ENCODE assay signal across 34 mouse cellular contexts in the genomic region with DNA sequence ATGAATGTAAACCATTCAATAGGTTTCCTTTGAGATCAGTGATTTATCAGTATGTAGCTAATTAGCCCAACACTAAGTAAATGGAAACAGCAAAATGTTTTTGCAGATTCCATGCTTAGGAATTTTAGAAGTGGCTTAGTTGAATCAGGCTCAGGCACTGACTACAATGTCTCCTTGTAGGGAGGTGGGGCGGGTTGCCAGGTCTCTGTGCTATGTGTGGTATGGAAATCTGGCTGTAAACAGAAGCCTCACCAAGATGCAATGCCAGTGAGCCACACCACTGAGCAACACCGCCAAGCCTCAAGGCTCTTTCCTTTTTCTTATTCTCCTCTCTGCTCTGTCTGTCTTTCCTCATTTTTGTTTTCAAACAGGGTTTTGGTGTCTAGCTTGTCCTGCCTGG. TPM values are rescaled to one million over a fixed set of nuclear protein-coding genes. Genes with fewer than 3 reads are reported as not detected.
DNase-seq lines count a peak whose midpoint lies in the region; ATAC-seq and TF ChIP-seq lines count a peak whose summit lies in the region.
"Had no signal": no experiment of that assay in that cellular context is flagged by ENCODE, and none has a peak within 500 bp of the region (broad histone marks: within the 10 kb centered on the region; RNA-seq: fewer than 3 reads in every experiment).

No protein-coding gene starts in this region.

- no peaks in the 10 kb centered on the region for H3K9me3 ChIP-seq in heart, embryonic 16.5 days (replicated peaks; ENCODE audit: control insufficient read depth, low read length)
- no peaks in the 10 kb centered on the region for H3K9me3 ChIP-seq in hindbrain, embryonic 13.5 days
- H3K9me3 ChIP-seq: embryonic facial prominence, embryonic 10.5 days; embryonic facial prominence, embryonic 15.5 days; forebrain, embryonic 13.5 days; heart, embryonic 13.5 days; intestine, embryonic 15.5 days; limb, embryonic 10.5 days; limb, embryonic 15.5 days; lung, embryonic 15.5 days; midbrain, embryonic 10.5 days; midbrain, embryonic 15.5 days; neural tube, embryonic 15.5 days had no signal

- no peak for ATAC-seq in heart, embryonic 16.5 days (replicated peaks; ENCODE audit: extremely low read depth, insufficient read depth, low FRiP score)
- no peak for ATAC-seq in hindbrain, embryonic 13.5 days (ENCODE audit: low FRiP score)
- ATAC-seq: activated CD4-positive, CD25-positive, alpha-beta regulatory T cell, adult 4 months; CD4-positive, CD25-positive, alpha-beta regulatory T cell, adult 4 months; forebrain, embryonic 13.5 days; hindbrain, postnatal 0 days; intestine, embryonic 15.5 days; midbrain, embryonic 15.5 days had no signal

- H3K36me3 ChIP-seq in heart, embryonic 16.5 days (ENCODE audit: control insufficient read depth, insufficient read depth): no peaks in the 10 kb centered on the region
- H3K36me3 ChIP-seq in hindbrain, embryonic 13.5 days: peaks cover 5% of the 10 kb centered on the region
- H3K36me3 ChIP-seq: embryonic facial prominence, embryonic 15.5 days; intestine, embryonic 15.5 days; limb, embryonic 15.5 days; lung, embryonic 15.5 days; midbrain, embryonic 15.5 days; neural tube, embryonic 15.5 days had no signal

- no peak for TF ChIP-seq POLR2A in brain, embryonic 14.5 days (IDR thresholded peaks at IDR 0.05; ENCODE audit: borderline replicate concordance, extremely low read depth, insufficient read depth, insufficient read length, poor library complexity, severe bottlenecking)

- H3K4me3 ChIP-seq in heart, embryonic 16.5 days (ENCODE audit: low read length): no peak overlapping the region
- no peak overlapping the region for H3K4me3 ChIP-seq in hindbrain, embryonic 13.5 days
- H3K4me3 ChIP-seq: embryonic facial prominence, embryonic 10.5 days; embryonic facial prominence, embryonic 15.5 days; forebrain, embryonic 13.5 days; heart, embryonic 13.5 days; intestine, embryonic 15.5 days; limb, embryonic 10.5 days; limb, embryonic 15.5 days; lung, embryonic 15.5 days; midbrain, embryonic 10.5 days; midbrain, embryonic 15.5 days; neural tube, embryonic 15.5 days had no signal

- no peak for TF ChIP-seq CTCF in brain, embryonic 14.5 days (IDR thresholded peaks at IDR 0.05; ENCODE audit: borderline replicate concordance, extremely low read depth, insufficient read depth, insufficient read length)

- H3K4me2 ChIP-seq in heart, embryonic 16.5 days (ENCODE audit: low read depth, low read length): no peak overlapping the region
- H3K4me2 ChIP-seq in hindbrain, embryonic 13.5 days: no peak overlapping the region
- H3K4me2 ChIP-seq: embryonic facial prominence, embryonic 15.5 days; forebrain, embryonic 13.5 days; heart, embryonic 13.5 days; intestine, embryonic 15.5 days; limb, embryonic 15.5 days; lung, embryonic 15.5 days; midbrain, embryonic 15.5 days; neural tube, embryonic 15.5 days had no signal

- H3K27ac ChIP-seq in heart, embryonic 16.5 days (ENCODE audit: low read length): peak overlapping the region; percentile 29; the same call in 1 of the 2 replicates
- H3K27ac ChIP-seq in hindbrain, embryonic 13.5 days: no peak overlapping the region
- H3K27ac ChIP-seq: embryonic facial prominence, embryonic 10.5 days; embryonic facial prominence, embryonic 15.5 days; forebrain, embryonic 13.5 days; heart, embryonic 13.5 days; hindbrain, postnatal 0 days; intestine, embryonic 15.5 days; limb, embryonic 10.5 days; limb, embryonic 15.5 days; liver, embryonic 14.5 days; lung, embryonic 15.5 days; midbrain, embryonic 10.5 days; midbrain, embryonic 15.5 days; neural tube, embryonic 15.5 days had no signal

- H3K4me1 ChIP-seq in heart, embryonic 16.5 days (ENCODE audit: control insufficient read depth, insufficient read depth, low read length): peaks cover 15% of the 10 kb centered on the region
- H3K4me1 ChIP-seq in hindbrain, embryonic 13.5 days (replicated peaks): no peaks in the 10 kb centered on the region
- H3K4me1 ChIP-seq: forebrain, embryonic 13.5 days; intestine, embryonic 15.5 days; midbrain, embryonic 15.5 days; neural tube, embryonic 15.5 days had no signal

- H3K27me3 ChIP-seq in heart, embryonic 16.5 days (ENCODE audit: control insufficient read depth, insufficient read depth, low read length): no peaks in the 10 kb centered on the region
- H3K27me3 ChIP-seq in hindbrain, embryonic 13.5 days: no peaks in the 10 kb centered on the region
- H3K27me3 ChIP-seq: embryonic facial prominence, embryonic 15.5 days; forebrain, embryonic 13.5 days; heart, embryonic 13.5 days; intestine, embryonic 15.5 days; limb, embryonic 15.5 days; lung, embryonic 15.5 days; midbrain, embryonic 15.5 days; neural tube, embryonic 15.5 days had no signal

- DNase-seq in heart, adult 9 months (ENCODE audit: low spot score in 2 of 2): no peak
- peak; percentile 42 to 51 for DNase-seq in lung, adult 18-20 months
- no peak for DNase-seq in lung, postnatal 14 days
- peak; percentile 46 for DNase-seq in 3134 (ENCODE audit: extremely low read depth, insufficient read length, low spot score)
- DNase-seq in brain, embryonic 14.5 days (ENCODE audit: low read depth): peak; percentile 28
- DNase-seq: adrenal gland, adult 2 months; adrenal gland, postnatal 36 days; cerebellum, adult 8-10 months; cerebellum, postnatal 25 days; gastrocnemius, postnatal 10 days; kidney, adult 9 months; kidney, postnatal 10 days; layer of hippocampus, postnatal 36 days; retina, postnatal 1 day; right cerebral cortex, postnatal 14 days; thymus, adult 18-20 months; thymus, postnatal 25 days had no signal

- H3K9ac ChIP-seq in heart, embryonic 16.5 days (ENCODE audit: low read length): no peak overlapping the region
- H3K9ac ChIP-seq in hindbrain, embryonic 13.5 days: no peak overlapping the region
- H3K9ac ChIP-seq: embryonic facial prominence, embryonic 15.5 days; forebrain, embryonic 13.5 days; heart, embryonic 13.5 days; intestine, embryonic 15.5 days; limb, embryonic 15.5 days; liver, embryonic 14.5 days; lung, embryonic 15.5 days; midbrain, embryonic 15.5 days; neural tube, embryonic 15.5 days had no signal

- WGBS in heart, embryonic 16.5 days: 56% methylated on average over 2 of the region's 2 CpGs
- WGBS in hindbrain, embryonic 13.5 days: 85% methylated on average over 2 of the region's 2 CpGs

RNA-seq across cellular contexts. Expression of gene Ecm1, which starts 10.5 kb away (rescaled TPM):
- 44.1 and 49.2 TPM in 2 replicates for polyA plus RNA-seq in heart, embryonic 16.5 days (2015; fragmentation: Nextera tagmentation; extraction: Ambion mirVana)
- polyA plus RNA-seq in brain, embryonic 14.5 days (2012; rRNA removed): 20.2 and 21.2 TPM in 2 replicates
- 12.9 and 13.4 TPM in 2 replicates for polyA plus RNA-seq in hindbrain, embryonic 13.5 days (2015; fragmentation: Nextera tagmentation; extraction: Ambion mirVana)

RNA-seq across cellular contexts. Expression of gene Tars2, which starts 31.1 kb away (rescaled TPM):
- 41.3 and 43.3 TPM in 2 replicates for polyA plus RNA-seq in heart, embryonic 16.5 days (2015; fragmentation: Nextera tagmentation; extraction: Ambion mirVana)
- 39.1 and 42.2 TPM in 2 replicates for polyA plus RNA-seq in brain, embryonic 14.5 days (2012; rRNA removed)
- polyA plus RNA-seq in hindbrain, embryonic 13.5 days (2015; fragmentation: Nextera tagmentation; extraction: Ambion mirVana): 41.0 and 44.9 TPM in 2 replicates

RNA-seq across cellular contexts. Expression of gene Adamtsl4, which starts 41.2 kb away (rescaled TPM):
- polyA plus RNA-seq in heart, embryonic 16.5 days (2015; fragmentation: Nextera tagmentation; extraction: Ambion mirVana): 8.5 and 13.7 TPM in 2 replicates
- 0.20 and 0.41 TPM in 2 replicates for polyA plus RNA-seq in brain, embryonic 14.5 days (2012; rRNA removed)
- polyA plus RNA-seq in hindbrain, embryonic 13.5 days (2015; fragmentation: Nextera tagmentation; extraction: Ambion mirVana): 0.98 and 1.0 TPM in 2 replicates

Comparison
In these comparisons a context has a peak if more than half of its experiments do, and no peak if none do; other contexts are left out.
1. DNase-seq: peak in lung, adult 18-20 months (2 of 2), 3134 (single experiment) and brain, embryonic 14.5 days (single experiment); none in heart, adult 9 months (0 of 2) and lung, postnatal 14 days (single experiment).